Mouse (Mus musculus) right cerebral cortex, adult 18-20 months (tissue): ENCODE results near the gene Acan.

Experiments used
- DNase-seq: peaks from one replicate; pipeline ENCODE4 v3.0.0; 2022; ENCODE audit warnings: mixed read lengths

The Acan gene

DNA sequence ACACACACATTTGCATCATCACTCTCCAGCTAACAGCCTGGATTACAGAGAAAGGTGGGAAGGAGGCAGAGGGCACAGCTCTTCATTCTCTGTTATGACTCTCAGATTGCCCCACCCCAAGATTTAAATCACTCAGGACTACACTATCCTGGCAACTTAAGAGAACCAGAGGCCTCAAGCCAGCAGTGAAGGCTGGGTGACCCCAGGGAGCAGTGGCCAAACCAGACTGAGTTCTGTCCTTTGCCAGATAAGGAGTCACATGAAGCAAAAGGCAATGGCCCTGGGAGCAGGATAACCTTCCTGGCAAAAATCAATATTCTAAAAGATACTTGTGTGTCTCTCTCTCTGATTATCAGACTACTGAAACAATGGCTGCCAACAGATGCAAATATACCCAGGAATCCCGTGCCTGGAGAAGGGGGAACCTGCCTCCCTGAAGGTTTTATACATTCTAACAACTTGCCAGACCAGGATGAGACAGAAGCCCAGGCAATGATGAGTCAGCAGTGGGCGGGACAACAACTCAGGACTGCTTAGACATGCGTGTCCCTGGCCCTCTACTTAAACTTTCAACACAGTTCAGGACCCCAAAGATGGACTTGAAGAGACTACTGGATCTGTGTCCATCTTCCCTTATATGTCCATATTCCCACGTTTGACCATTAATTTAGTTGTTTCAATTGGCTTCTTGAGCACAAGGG is 86.8 kb downstream of the Acan start:
- DNase-seq: no peak

DNA sequence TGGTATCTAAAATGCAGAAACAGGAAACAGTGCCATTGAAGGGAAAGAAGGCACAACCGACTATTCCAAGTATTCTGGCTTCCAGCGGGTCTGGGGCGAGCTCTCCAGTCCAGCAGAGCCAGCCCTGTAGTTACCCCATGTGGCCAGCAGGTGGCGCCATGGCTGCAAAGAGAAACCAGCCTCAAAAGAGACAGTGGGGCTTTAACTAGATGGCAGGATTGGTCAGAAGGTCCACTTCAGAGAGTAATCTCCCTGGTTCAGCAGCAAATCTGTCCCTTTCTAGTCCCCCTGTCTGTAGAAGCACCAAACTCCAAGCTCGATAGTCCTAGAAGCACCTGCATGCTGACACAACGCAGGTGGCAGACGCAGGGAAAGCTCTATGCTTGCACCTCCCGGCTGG is 87.6 kb downstream of the Acan start:
- peak; percentile 72 for DNase-seq

DNA sequence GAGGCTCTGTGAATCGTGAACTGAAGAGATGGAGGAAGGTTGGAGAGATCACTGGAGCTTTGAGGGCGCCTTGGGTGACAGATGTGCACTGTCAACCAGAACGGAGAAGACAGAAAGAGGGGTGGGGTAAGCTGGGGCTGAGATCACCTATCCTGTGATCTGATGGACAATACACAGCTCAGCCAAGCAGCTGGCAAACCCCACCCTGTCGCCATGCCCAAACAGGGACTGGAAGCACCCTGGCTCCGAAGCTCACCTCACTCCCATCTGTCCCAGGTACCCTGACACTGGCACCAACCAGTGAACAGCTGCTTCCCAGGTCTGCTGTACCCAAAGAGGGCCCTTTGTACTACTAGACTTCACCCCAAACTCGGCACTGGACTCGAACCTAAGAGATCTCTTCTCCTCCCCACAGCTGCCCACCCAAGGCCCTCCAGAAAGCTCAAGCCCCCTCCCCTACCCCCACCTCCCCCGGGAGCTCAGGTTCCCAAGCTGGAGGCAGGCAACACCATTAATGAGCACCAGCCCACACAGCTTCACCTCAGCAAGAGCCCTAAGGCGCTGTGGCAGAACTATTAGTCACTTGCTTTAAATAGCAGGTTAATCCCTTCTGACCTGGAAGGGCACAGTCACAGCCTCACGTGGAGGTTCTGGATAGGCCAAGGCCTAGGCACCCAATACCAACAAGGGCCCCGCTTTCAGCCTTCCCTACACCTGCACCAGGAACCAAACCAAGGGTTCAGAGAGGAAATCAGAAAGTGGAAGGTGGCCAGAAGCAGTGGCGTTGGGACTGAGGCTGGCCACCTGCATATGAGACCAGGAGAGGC is 93.9 kb downstream of the Acan start:
- no peak for DNase-seq

DNA sequence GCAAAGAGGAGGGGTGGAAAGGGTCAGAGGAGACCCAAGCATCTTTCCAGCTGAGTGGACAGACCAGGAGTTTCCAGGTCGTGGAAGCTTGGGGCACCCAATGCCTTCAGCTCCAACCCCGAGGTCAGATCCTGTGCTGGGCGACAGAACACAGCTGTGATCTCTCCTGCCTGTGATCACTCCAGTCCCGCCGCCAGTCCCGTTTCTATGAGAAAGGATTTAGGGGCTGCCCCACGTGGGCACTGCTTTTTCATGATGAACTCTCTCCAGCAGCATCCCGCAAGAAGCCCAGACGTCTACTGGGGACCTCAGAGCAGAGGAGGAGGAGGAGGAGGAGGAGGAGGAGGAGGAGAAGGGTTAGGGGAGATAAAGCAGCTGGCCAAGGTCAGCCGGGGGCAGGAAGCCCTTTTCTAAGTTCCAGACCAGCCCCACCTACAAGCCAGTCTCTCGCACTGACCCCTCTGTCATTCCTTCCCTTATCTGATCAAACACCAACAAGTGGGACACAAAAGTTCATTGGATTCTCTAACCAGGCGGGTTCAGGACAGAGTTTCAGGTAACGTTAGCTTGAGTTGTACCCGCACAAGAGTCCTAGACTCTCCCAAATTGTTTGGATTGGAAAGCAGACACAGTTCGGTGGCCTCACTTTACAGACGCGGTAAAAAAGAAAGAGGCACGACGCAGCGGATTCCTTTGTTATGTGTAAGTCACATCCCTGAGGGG is 94.8 kb downstream of the Acan start:
- no peak for DNase-seq

DNA sequence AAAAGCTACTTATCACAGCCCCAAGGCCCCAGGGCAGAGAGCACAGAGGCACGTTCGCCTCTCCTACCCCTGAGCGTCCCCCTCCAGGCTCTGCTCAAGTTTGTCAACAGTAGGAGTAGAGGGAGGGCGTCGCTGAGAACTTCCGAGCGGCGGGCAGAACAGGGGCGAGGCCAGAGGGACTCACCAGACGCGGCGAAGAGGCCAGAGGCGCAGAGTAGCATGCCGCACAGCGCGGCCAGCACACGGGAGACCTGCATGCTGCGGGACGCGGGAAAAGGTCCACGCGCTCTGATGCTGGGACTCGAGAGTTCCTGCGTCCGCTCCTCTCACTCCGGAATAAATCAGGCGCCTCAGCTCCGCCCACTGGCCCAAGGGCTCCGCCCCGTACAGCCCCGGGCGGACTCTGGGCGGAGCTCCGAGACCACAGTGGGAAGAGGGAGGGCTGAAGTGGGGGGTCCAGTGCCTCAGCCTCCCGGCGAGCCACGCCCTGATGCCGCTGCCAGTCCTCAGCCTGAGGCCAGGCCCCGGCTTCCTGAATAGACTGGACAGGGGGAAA is 95.5 kb downstream of the Acan start, which contains the start of gene Mfge8:
Gene Mfge8, minus strand, starts transcription at position 350 of the 556 bp plus-strand sequence.
- peak; percentile 76 for DNase-seq

DNA sequence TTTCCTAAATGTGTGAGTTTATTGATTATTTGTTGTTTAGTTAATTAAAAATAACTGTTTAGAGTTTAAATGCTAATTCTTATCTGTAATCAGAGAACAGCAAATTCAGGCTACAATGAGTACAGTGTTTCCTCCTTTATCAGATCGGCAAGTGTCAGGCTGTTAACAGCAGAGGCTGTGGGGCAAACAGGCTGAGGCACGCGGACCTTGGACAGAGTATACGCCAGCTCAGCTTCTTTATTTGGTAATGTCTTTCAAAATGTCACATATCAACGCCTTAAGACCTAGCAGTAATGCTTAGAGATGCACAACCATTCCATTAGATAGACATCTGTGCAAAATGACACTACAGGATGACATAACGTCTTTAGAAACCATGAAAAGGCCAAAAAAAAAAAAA is 96.2 kb downstream of the Acan start:
- DNase-seq: no peak

DNA sequence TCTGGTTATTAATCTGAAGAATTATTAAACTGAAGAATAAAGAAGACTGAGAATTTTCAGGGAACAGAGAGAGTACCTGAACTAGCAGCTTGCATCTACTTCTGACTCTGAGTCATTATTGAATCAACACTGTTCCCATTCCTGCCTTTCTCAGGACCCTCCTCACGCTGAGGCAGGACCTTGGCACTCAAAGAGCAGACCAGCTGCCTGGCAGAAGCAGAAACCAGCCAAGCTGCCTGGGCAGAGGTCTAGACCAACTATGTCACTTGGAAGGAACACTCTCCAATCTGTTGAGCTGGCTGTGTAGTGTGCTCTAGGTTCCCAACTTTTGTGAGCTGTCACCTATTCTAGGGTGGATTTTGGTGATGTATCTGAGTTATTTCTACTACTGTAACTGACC is 106.1 kb downstream of the Acan start:
- DNase-seq: no peak
